Mouse (Mus musculus) thymus, adult 18-20 months (tissue): ENCODE results near the gene Smim15.
A peak's percentile ranks its signal among the peaks of the same experiment; 100 is the strongest.

Source experiments
- DNase-seq, 2 experiments: peaks; one replicate each; pipeline ENCODE4 v3.0.0; 2022; ENCODE audit warnings: mixed read lengths in 2 of 2

Gene Smim15

GRCm38 (mm10) chr13:108044222-108044941 lies at the start of gene Smim15:
Gene Smim15 (plus strand): TSS chr13:108044446.
- DNase-seq: peak; percentile 78 to 79

DNA sequence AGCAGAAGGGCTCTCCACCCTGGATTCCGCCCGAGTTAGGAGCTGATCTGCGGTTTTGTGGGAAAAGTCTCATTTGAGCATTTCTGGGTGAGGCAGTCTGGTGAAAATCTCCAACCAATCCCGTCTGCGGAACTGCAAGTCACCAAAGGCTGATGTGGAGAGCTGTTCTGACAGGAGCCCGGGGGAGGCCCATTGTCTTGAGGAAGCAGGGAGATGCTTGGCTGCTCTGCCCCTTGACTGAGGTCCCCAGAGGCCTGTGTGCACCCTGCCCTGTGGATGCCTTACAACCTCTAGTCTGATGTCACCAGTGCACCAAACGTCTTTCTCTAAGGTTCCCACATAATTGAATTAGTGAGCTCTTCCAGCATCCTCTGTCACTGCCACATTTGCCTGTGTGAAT lies 49.0 kb upstream of the Smim15 start:
- no peak for DNase-seq

DNA sequence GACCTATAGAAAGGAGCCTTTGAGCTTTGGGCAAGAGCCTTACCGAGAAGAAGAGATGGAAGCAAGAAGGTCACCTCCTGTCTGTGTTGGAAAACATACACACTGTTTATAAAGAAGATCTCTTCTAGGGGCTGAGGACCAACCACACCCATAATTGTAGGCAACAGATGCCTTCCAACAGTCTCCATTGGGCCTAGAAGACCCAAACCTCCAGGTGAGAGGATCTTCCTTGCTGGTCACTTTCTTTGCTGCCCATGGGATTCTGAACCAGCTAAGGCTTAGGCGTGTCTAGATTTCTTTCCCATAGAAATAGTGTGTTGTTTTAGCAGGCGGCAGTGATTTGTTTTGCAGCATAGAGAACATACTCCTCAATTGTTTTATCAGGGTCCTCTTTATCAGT lies 47.9 kb upstream of the Smim15 start:
- DNase-seq: no peak

- DNase-seq: no peak
Observed at GRCm38 (mm10) chr13:108007861-108008260, 36.4 kb upstream of the Smim15 start.

DNA sequence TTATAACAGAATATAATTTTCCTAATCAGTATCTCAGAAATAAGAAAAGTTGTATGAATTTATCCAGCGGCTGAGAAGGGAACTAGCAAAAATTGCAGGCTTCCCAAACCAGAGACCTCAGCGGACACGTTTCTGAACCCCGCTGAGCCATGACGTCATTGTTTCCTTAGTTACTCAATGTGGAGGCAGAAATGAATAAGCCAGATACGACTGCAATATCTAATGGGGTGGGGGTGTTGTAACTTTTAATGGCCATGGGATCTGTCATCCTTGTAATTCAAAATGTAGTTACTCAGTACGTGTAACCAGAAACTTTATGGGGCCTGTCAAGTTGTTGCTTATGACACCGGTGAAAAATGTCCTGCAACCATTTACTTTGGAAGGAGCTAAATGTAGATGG lies 31.1 kb upstream of the Smim15 start:
- no peak for DNase-seq

GRCm38 (mm10) chr13:108013839-108014238 lies 30.4 kb upstream of the Smim15 start:
- no peak for DNase-seq

GRCm38 (mm10) chr13:108015166-108015565 lies 29.1 kb upstream of the Smim15 start:
- DNase-seq: no peak

GRCm38 (mm10) chr13:108017349-108017748 lies 26.9 kb upstream of the Smim15 start:
- no peak for DNase-seq

DNA sequence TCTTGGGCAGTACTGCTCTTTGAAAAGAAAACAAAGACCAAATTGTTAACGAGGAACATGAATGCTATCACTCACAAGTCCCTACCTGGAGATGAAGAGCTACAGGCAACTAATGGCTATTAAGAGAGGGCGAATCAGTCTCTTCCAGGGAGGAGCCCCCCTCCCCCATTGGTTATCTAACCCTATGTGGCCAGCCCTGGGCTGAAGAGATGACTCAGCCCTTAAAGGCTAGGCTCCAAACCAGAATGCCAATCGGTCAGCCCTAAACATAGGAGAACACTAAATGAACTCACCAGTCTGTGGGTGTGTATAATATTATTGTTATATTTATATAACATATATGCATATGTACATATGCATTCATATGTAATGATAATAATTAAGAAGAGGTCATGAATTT lies 18.4 kb upstream of the Smim15 start:
- DNase-seq: no peak

DNA sequence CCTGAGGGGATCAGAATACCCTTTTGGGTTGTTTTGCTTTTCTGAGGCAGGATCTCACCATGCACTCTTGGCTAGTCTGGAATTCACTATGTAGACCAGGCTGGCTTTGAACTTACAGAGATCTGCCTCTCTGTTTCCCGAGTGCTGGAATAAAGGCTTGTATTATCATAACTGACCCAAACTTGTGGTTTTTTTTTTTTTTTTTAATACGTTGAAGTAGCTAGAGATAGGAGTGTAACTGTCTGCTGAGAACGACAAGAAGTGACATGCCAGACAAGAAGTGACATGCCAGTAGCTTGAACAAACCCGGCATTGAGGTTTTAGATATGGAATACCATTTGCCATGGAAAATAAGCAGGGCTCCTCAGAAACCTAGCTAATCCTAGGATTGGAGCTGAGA lies 11.5 kb upstream of the Smim15 start:
- no peak for DNase-seq

GRCm38 (mm10) chr13:108039375-108039774 lies 4.9 kb upstream of the Smim15 start:
- DNase-seq: no peak

DNA sequence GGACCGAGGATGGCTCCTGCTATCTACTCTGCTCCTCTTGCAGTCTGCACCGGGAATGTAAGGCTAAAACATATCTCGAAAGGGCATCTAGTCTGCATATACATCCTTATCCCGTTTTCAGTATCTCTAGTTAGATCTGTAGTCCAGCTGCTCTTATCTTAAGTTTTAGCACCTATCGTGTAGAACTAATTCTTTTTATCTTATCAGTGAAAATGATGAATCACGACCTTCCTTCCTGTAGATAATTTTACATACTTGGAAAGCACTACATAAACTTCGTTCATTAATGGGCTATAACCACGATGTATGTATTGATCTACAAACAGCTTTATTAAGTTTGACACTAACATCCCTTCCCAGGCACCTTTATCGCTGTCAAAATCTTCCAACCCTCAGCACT lies 4.3 kb upstream of the Smim15 start:
- DNase-seq: no peak

GRCm38 (mm10) chr13:108040451-108040850 lies 3.8 kb upstream of the Smim15 start:
- DNase-seq: no peak

DNA sequence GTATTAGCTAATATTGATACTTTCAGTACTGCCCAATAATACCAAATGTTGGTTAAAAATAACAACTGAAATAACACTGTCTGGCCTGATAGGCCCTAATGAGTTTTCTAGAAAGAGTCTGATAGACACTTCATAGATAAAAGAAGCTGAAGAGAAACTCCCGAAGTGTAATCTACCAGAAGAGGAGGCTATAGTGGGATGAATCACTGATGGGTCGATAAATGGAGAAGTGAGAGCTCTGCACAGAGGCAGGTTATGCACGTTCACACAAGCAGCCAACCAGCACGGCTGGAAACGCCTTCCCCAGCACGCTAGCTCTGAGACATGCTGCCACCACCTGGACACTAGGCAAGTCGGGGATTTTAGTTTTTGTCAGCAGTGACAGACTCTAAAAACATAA lies 2.9 kb upstream of the Smim15 start:
- DNase-seq: peak; percentile 50 to 61

DNA sequence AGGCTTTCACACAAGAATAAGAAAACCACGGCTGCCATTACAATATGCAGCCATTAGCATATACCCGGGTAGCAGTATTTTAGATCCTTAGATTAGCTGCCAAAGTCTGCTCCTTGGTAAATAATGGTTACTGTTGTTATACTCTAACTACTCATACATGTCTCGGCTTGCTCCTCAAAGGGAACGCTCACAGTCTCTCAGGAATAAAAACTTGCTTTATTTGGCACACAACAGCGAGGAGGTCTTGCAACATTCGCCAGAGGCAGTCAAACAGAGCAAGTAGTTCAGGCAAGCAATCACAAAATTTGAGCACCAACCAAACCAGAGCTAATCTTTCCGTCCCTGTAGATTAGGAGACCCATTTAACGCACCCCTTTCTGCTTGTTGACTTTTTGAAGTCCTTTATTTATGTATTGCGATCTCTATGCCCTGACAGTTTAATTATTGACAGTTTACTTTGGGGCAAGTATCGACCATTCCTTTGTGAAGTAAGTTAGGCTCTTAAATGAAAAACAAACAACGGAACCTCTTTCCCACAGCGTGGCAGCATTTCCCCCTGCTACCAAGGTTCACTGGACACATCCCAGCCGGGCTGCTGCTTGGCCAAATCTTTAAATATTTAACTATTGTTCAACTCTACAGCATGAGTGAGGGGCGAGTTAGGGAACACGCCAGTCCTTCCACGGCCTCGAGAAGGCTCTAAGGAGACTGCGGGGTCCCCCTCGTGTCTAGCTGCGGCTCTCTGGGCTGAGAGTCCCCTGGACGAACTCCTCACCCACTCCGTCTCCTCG lies 620 bp upstream of the Smim15 start:
- DNase-seq: no peak

- no peak for DNase-seq
Observed at GRCm38 (mm10) chr13:108045646-108046045, 1.4 kb downstream of the Smim15 start.

GRCm38 (mm10) chr13:108046071-108046470 lies 1.8 kb downstream of the Smim15 start:
- no peak for DNase-seq

GRCm38 (mm10) chr13:108046891-108047290 lies 2.6 kb downstream of the Smim15 start:
- DNase-seq: no peak

- DNase-seq: no peak
Observed at GRCm38 (mm10) chr13:108047364-108047763, 3.1 kb downstream of the Smim15 start.

- DNase-seq: peak; percentile 27 to 51
Observed at GRCm38 (mm10) chr13:108056896-108057295, 12.7 kb downstream of the Smim15 start.

DNA sequence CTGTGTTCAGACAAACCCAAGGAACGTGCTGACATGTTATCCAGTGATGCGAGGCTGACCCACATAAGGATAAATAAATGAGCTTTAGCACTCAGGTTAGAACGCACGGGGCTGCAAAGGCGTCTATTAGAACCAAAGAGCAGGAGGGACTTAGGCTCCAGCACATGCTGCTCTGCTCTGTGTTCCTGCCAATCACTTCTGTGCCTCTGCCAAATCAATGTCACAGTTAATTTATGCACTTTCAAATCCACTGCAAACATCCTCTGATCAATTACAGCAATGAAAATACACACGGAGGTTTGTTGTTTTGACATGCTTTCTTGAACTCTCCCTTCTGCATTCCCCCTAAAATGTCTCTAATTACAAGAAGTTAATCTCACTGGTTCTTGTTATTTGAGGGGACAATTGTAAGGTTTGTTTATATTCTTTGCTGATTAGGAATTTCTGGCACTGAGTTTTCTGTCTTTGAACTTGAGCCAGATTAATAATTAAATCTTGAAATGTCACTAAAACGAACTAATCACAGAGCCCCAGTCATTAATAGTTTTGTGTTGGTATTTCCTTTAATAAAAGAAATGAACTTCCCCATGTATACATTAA lies 16.1 kb downstream of the Smim15 start:
- DNase-seq: no peak

- DNase-seq: no peak
Observed at GRCm38 (mm10) chr13:108060936-108061578, 16.8 kb downstream of the Smim15 start.

- DNase-seq: no peak
Observed at GRCm38 (mm10) chr13:108062900-108063299, 18.7 kb downstream of the Smim15 start.
